Mouse (Mus musculus): Measurements from ENCODE around the gene Pnp. TPM values are rescaled to one million over a fixed set of nuclear protein-coding genes. Genes with fewer than 3 reads are reported as not detected.
A peak's percentile ranks its signal among the peaks of the same experiment; 100 is the strongest.
"Not testable (repeated sequence)": the region's sequence is repeated elsewhere in the genome, so short reads cannot be mapped to it uniquely, and the experiment has no call there.

The Pnp gene
- 10 to 100 TPM; 13.7 to 15.2 TPM for total RNA-seq (2021)
- long read RNA-seq, experiment 1, transcript Pnp-201 (6 exons, 2,942 nt): major isoform, 8 of 8 reads
- long read RNA-seq, experiment 1, partial matches to known transcripts: 0 of 8 reads
- long read RNA-seq, experiment 1, other reads (novel, unspliced or antisense): 0 of 8 reads
- long read RNA-seq, experiment 2, transcript Pnp-201 (6 exons, 2,942 nt): major isoform, 11 of 12 reads
- long read RNA-seq, experiment 2, partial matches to known transcripts: 1 of 12 reads
- long read RNA-seq, experiment 2, other reads (novel, unspliced or antisense): 0 of 12 reads

DNA sequence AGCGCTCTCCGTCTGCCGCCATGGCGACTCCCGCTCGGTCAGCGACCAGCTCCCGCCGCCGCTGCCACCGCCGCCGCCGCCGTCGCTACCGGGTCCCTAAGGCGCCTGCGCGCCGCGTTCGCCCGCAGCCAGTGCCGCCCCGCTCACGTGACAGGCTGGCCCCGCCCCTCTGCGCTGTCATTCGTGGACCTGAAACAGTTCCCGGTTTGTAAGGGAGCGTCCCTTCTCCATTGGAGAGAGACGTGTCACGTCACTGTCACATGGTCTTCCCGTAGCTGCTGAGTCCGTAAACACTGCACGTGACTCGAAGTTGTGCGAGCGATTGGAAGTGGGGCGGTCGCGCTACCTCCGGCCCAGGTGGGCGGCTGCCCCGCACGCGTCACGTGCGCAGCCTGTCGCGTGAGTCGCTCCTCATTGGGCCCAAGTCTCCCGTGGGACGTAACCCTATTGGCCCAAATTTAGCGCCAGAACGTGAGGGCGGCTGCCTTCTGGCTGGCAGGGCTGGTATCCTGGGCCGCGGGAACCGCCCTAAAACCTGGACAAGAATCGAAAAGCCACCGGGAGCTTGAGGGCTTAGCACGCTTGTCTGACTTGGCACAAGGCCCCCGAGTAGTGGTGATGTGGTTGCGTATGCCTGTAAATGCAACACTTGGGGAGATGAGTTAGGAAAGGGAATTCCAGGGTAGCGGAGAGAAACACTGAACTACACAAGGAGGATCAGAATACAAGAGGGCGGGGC lies at the start of gene Pnp, which contains the start of gene Pip4p1:
Gene Pnp, plus strand, starts transcription at position 329 of the 739 bp plus-strand sequence.
Gene Pip4p1, minus strand, starts transcription at position 103 of the 739 bp plus-strand sequence.
- intact Hi-C loops (cut with DNase I): loop anchor here (2.0 kb wide), 1 partner anchor 134 kb away; no protein-coding TSS in a partner anchor
- DNase-seq (ENCODE audit: low spot score in 2 of 2): peak; percentile 98 to 100

DNA sequence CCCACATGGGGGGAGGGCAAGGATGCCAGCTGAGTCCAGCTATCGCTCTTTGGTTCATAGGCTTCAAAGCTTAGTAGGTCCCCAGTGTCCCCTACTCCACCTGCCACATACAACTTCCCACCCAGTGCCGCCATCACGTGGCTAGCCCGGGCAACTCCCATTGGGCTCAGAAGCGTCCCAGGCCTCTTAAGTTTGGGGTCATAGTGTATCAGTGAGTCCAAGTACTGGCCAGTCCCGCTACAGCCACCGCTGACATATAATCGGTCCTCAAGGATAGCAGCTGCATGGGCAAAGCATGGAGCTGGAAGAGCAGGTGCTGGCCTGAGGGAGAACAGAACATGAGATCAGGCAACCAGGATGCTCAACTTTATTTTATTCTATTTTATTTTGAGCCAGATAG lies 39.3 kb upstream of the Pnp start:
- no peak for DNase-seq (ENCODE audit: low spot score in 2 of 2)
- intact Hi-C loops (cut with DNase I): no loop called here

GRCm38 (mm10) chr14:50892091-50892490 lies 38.8 kb upstream of the Pnp start:
- no peak for DNase-seq (ENCODE audit: low spot score in 2 of 2)
- intact Hi-C loops (cut with DNase I): no loop called here

GRCm38 (mm10) chr14:50892541-50893459 lies 38.1 kb upstream of the Pnp start:
- DNase-seq (ENCODE audit: low spot score in 2 of 2): no peak
- intact Hi-C loops (cut with DNase I): no loop called here

DNA sequence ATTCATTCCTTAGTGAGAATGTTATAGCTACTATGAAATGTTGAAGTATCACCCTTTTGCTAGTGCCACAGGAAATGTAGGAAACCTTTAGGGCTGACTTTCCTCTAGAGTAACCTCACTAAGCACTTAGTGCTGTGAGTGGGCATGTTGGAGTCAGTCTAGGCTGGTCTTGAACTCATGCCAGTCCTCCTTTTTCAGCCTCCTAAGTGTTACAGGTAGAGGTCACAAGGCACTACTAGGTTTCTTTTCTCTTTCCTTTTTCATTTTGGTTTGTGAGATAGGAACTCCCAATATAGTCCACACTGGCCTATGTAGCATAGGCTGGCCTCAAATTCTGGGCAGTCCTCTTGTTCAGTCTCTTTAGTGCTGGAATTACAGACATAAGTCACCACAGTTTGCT lies 35.5 kb upstream of the Pnp start:
- no peak for DNase-seq (ENCODE audit: low spot score in 2 of 2)
- intact Hi-C loops (cut with DNase I): no loop called here

GRCm38 (mm10) chr14:50895985-50896746 lies 34.7 kb upstream of the Pnp start:
- DNase-seq (ENCODE audit: low spot score in 2 of 2): peak; percentile 15 to 27
- intact Hi-C loops (cut with DNase I): no loop called here

DNA sequence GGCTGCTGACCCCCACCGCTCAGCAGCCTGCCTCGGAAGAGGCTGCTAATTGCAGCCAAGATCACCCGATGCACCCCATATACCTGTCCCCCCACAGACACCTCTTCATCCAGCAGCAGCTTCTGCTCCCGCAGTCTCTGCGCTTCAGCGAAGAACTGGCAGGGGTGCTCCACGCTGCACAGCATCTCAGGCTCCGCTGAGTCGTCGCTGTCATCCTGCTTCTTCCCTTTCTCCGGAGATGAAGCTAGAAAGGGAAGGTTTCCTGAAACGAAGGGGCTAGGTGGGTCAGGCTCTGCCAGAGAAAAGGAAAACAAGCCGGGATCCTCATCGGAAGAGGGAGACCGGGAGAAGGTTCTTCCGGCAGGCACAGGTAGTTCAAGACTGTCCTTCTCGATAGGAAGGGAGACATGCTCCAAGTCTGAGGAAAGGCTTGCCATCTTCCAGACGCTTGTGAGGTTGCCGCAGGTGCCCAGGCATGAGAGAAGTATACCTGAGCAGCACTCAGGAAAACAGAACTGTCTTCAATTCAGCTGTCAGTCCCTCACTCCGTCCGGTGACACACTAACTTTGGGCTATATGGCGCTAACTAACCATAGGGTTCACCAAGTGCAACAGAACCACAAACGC lies 34.0 kb upstream of the Pnp start:
- intact Hi-C loops (cut with DNase I): no loop called here
- DNase-seq (ENCODE audit: low spot score in 2 of 2): peak; percentile 15 to 48

- no peak for DNase-seq (ENCODE audit: low spot score in 2 of 2)
- intact Hi-C loops (cut with DNase I): no loop called here
These were observed 33.5 kb upstream of the Pnp start, which contains the start of gene Klhl33 for GRCm38 (mm10) chr14:50897374-50897765. Klhl33 (minus strand) TSS chr14:50897507.

GRCm38 (mm10) chr14:50897992-50898391 lies 32.9 kb upstream of the Pnp start:
- intact Hi-C loops (cut with DNase I); DNase-seq (ENCODE audit: low spot score in 2 of 2): not testable (repeated sequence)

DNA sequence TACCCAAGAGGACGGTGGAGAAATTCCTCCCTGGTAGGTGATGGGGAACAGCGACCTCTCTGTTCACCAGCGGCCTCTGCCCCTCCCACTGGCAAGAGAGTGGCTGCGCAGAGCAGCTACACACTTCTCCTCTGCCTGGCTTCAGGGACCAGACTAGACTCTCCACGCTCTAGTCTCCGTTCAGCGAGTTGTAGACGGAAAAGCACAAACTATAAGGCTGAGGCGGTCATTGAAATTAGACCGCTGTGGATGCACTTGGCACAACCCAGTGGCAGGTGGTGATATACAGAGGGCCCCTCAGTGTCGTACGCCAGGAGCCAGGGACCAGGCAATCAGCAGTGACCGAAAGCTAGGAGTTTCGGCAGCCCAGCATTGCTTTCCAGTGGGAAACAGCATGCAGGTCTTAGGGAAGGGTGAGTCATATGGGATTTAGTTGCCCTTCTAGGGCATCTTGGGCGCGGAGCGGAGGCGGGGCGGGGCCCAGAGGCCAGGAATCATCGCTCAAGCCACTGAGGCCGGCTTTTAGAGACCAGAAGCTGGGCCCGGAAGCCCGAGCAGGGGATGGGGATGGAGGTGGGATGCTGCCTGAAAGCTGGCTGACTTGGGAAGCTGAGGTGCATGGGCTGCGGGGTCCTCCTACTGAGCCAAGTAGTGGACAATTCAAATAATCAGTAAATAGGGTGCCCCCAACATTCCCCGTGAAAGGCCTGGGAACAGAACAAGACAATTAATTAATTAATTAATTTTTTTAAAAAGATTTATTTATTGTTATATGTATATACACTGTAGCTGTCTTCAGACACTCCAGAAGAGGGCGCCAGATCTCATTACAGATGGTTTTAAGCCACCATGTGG lies 26.7 kb upstream of the Pnp start:
- DNase-seq (ENCODE audit: low spot score in 2 of 2): no peak
- intact Hi-C loops (cut with DNase I): no loop called here

DNA sequence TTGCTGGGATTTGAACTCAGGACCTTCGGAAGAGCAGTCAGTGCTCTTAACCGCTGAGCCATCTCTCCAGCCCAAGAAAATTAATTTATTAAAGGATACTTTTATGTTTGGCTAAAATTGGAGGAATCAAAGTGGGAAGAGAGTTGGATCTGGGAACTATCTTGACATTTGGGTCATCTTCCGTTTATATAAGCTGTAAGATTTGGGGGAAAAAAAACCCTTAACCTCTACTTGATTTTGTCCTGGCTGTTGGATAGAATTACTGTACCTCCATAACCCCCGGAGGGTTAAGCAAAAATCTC lies 26.1 kb upstream of the Pnp start:
- intact Hi-C loops (cut with DNase I): no loop called here
- DNase-seq (ENCODE audit: low spot score in 2 of 2): no peak

DNA sequence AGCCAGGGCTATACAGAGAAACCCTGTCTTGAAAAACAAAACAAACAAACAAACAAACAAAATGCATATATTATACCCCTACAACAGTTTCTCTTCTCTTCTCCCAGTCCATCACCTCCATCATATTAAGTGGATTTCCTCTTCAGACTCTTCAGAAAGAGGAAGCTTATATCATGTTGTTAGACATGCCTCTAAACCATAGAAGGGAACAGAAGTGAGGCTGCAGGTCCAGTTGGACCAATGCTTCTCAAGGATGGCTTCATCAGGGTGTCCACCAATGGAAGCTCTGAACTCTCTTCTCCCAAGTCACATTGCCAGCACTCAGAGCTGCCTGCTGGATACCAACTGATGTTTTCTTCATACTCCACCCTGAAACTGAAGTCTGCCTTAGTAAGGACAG lies 25.6 kb upstream of the Pnp start:
- DNase-seq (ENCODE audit: low spot score in 2 of 2); intact Hi-C loops (cut with DNase I): not testable (repeated sequence)

DNA sequence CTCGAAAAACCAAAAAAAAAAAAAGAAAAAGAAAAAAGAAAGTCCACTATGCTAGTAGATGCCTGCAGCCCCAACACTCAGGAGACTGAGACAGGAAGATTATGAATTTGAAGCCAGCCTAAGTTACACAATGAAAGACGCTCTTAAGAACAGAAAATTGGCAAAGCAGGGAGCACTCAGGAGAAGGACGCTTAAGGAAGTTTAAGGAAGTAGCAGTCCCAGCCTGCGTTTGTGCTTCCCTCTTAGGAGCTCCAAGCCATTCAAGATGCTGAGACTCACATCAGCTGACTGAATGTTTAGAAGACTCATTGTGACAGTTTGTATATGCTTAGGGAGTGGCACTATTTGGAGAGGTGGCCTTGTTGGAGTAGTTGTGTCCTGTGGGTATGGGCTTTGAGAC lies 22.8 kb upstream of the Pnp start:
- DNase-seq (ENCODE audit: low spot score in 2 of 2): no peak
- intact Hi-C loops (cut with DNase I): no loop called here

DNA sequence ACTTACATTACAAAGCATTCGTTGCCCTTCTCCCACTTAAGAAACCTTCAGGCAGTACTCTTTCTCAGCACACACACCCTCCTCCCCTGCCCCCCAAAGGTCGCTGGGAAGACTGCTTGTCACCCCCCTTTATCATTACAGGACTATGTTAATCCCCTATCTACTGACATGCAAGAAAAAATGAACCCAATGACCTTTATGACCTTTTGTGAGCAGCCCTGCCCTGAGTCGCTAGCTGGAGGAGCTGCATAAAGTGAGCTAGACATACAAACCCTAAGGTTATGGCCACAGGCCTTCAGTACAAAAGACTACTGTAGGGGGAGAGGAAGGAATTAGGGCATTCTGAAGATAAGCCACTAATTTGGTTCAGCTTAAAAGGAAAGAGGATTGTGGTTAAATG lies 19.5 kb upstream of the Pnp start:
- no peak for DNase-seq (ENCODE audit: low spot score in 2 of 2)
- intact Hi-C loops (cut with DNase I): no loop called here

- intact Hi-C loops (cut with DNase I); DNase-seq (ENCODE audit: low spot score in 2 of 2): not testable (repeated sequence)
These were observed 7.4 kb upstream of the Pnp start for GRCm38 (mm10) chr14:50923437-50923836.

GRCm38 (mm10) chr14:50924281-50925064 lies 6.4 kb upstream of the Pnp start, which contains the start of the genes Osgep and Apex1:
Osgep (minus strand) TSS chr14:50924893.
Apex1 (plus strand) TSS chr14:50924968.
- intact Hi-C loops (cut with DNase I): no loop called here
- DNase-seq (ENCODE audit: low spot score in 2 of 2): peak; percentile 98 to 99
